Mouse (Mus musculus): Measurements from ENCODE around the gene Chid1. TPM values are rescaled to one million over a fixed set of nuclear protein-coding genes. Genes with fewer than 3 reads are reported as not detected.

Chid1 gene
- polyA plus RNA-seq, 1 experiment: 45.8 TPM

DNA sequence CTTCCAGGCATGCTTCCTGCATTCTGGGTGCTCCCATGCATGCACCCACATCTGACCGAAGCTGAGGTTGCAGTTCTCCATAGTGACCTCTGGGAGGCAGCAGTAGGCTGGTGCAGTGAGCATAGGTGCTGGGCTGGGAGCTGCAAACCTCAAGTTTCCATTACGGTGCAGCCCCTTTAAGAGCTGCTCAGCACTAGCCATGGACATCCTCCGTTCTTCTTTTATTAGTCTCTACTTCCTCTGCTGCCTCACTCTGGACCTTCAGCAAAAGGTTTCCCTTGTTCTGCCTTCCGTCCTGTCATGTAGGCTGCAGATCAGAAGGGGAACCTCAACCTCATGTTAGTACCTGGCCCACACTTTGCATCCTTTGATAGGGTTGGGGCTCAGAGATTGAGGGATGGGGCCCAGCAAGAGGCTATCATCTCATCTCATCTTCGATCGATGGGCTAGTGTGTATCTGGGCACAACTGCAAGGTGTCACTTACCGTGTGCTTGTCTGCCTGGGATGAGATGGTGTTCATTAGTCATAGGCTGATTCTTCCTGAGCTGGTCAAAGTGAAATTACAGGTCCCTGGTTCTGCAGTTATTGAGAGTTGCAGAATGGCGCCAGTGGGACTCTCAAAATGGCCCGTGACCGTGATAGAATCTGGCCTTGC lies 58.7 kb downstream of the Chid1 start:
- Histone ChIP-seq H3K4me3 (ENCODE audit: insufficient read depth, low read length) (no peak overlapping the region), H3K4me1 (ENCODE audit: control insufficient read depth, insufficient read depth, low read length) (peaks cover 6% of the 10 kb centered on the region), H3K27ac (ENCODE audit: insufficient read depth, low read length) (no peak overlapping the region)
- TF ChIP-seq POLR2A (IDR thresholded peaks at IDR 0.05; ENCODE audit: low read depth, low read length): no peak
- peak; percentile 93 for TF ChIP-seq CTCF (IDR thresholded peaks at IDR 0.05; ENCODE audit: borderline replicate concordance, insufficient read depth, low read length)

DNA sequence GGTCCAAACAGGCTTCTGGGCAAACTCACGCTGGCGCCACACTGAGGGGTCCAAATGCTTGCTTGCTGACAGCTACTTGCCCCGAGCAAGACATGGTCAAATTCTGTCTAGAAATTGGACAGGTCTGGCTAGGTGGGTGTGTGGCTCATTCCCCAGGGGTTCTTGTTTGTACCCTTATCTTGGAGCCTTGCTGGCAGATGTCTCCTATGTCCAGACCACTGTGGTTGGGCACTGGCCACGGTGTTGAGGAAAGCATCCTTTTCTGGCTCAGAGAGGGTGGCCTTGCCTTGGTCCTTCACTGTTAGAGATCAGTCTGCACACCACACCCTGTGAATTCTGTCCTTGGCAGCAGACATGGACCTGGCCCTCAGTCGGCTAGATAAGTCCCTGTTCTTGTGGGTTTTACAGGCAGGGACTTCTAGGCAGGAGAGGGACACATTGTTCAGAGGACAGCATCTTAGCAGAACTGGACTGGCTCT lies 61.3 kb downstream of the Chid1 start:
- Histone ChIP-seq H3K4me1 (ENCODE audit: control insufficient read depth, insufficient read depth, low read length) (peaks cover 8% of the 10 kb centered on the region), H3K27ac (ENCODE audit: insufficient read depth, low read length) (peak overlapping the region; percentile 67), H3K4me3 (ENCODE audit: insufficient read depth, low read length) (0 out of 2 replicates have a peak overlapping the region, but pooled peaks have one; percentile 1)
- TF ChIP-seq POLR2A (IDR thresholded peaks at IDR 0.05; ENCODE audit: low read depth, low read length) (no peak), CTCF (IDR thresholded peaks at IDR 0.05; ENCODE audit: borderline replicate concordance, insufficient read depth, low read length) (no peak)

DNA sequence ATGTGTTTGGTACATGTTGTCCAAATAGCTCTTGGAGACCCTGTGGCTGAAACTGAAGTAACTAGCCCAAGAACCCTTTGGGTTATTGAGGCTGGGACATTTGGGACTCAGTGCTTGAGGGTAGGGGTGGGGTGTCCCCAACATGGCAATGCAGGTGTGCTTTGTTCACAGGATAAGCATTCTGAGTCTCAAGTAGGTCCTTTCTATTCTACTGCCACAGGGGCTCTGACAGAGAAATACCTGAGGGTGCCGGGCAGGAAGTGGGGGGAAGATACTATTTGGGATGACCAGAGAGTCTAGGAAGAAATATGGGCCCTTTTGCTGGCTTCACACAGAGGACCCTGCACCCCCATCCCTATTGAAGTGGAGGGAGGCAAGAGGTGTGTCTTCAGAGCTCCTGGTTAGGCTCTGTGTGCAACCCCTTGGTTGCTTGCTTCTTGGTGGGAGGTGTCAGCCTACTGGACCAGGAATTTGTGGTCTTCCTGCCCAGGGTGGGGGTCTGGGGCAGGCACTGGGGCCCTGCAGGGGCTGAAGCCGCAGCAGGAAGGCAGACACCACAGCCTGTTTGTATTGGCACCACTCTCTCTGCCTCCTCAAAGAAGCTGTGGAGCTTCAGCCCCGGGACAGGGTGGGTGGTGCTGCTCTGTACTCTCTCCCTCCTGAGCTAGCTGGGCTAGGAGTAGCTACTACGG lies 61.9 kb downstream of the Chid1 start:
- Histone ChIP-seq H3K27ac (ENCODE audit: insufficient read depth, low read length) (peak overlapping the region; percentile 98), H3K4me1 (ENCODE audit: control insufficient read depth, insufficient read depth, low read length) (peaks cover 9% of the 10 kb centered on the region), H3K4me3 (ENCODE audit: insufficient read depth, low read length) (peak overlapping the region; percentile 89; the same call in 1 of the 2 replicates)
- TF ChIP-seq POLR2A (IDR thresholded peaks at IDR 0.05; ENCODE audit: low read depth, low read length) (no peak), CTCF (IDR thresholded peaks at IDR 0.05; ENCODE audit: borderline replicate concordance, insufficient read depth, low read length) (no peak)

DNA sequence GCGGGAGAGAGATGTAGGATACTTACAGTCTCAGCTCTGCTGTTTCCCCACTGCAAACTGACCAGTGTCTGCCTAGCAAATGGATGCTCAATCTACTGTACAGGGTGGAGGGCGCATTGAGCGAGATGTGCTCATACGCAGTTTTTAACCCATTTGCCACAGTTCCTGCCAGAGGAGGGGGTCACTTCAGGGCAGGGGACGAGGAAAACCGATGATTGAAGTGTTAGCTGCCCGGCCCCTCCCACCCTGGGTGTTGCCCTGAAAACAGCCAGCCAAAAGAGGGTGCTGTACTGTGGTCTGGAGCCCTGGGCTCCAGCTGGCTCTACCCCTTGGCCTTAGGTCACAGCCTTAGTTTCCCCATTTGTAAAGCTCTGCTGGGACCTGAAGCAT lies 62.7 kb downstream of the Chid1 start:
- H3K27ac ChIP-seq (ENCODE audit: insufficient read depth, low read length): peak overlapping the region; percentile 98
- TF ChIP-seq CTCF (IDR thresholded peaks at IDR 0.05; ENCODE audit: borderline replicate concordance, insufficient read depth, low read length) (no peak), POLR2A (IDR thresholded peaks at IDR 0.05; ENCODE audit: low read depth, low read length) (no peak; the same call in 1 of the 2 replicates)
- H3K4me3 ChIP-seq (ENCODE audit: insufficient read depth, low read length): peak overlapping the region; percentile 89
- peaks cover 6% of the 10 kb centered on the region for H3K4me1 ChIP-seq (ENCODE audit: control insufficient read depth, insufficient read depth, low read length)

DNA sequence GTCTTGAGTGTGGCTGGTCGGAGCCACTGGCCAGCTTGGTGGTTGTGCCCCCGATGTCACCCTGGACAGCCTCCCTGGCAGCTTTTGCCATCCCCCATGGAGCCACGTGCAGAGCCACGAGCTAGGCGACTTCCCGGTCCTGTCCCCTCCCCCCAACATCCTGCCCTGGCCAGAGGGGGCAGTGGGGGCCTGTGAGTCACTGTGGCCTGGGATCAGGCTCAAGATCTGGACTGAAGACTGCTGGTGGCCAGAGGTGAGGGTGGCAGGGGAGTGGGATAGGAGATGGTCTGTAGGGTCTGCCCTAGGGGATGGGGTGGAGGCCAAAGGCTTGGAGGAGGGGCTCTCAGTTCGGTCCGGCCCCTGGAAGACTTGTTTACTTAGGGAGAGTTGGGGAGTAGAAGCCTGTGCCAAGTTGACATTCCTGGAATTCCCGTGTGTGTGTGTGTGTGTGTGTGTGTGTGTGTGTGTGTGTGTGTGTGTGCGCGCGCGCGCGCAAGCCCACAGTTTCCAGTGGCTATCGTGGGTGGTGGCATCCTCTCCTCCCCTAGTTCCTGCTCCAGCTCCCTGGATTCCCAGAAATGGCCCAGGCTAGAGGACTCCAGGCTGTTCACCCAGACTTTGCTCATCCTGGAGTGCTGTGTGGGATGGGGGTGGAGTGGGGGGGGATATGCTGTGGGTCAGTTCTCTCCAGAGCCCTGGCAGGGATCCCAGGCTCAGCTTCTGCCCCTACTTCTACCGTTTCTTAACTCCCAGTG lies 63.3 kb downstream of the Chid1 start:
- Histone ChIP-seq H3K4me1 (ENCODE audit: control insufficient read depth, insufficient read depth, low read length) (peaks cover 6% of the 10 kb centered on the region), H3K4me3 (ENCODE audit: insufficient read depth, low read length) (peak overlapping the region; percentile 89), H3K27ac (ENCODE audit: insufficient read depth, low read length) (peak overlapping the region; percentile 98)
- no peak for TF ChIP-seq CTCF (IDR thresholded peaks at IDR 0.05; ENCODE audit: borderline replicate concordance, insufficient read depth, low read length)
- peak; percentile 38 for TF ChIP-seq POLR2A (IDR thresholded peaks at IDR 0.05; ENCODE audit: low read depth, low read length)

DNA sequence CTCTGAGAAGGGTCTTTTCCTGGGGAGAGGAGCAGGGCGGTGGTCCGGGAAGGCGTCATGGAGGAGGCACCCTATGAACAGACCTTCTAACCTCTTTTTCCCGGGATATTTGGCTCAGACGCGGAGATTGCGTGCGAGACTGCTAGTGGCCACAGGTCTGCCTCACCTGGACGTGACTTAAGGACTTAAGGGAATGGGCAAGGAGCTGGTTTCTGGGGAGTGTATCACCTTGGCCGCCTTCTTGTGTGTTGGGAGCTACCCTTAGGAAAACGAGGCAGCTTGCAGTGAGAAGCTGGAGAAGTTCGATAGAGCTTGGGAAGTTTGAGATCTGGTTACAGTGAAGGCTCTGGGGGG lies 63.9 kb downstream of the Chid1 start:
- peaks cover 6% of the 10 kb centered on the region for H3K4me1 ChIP-seq (ENCODE audit: control insufficient read depth, insufficient read depth, low read length)
- H3K27ac ChIP-seq (ENCODE audit: insufficient read depth, low read length): peak overlapping the region; percentile 98
- TF ChIP-seq CTCF (IDR thresholded peaks at IDR 0.05; ENCODE audit: borderline replicate concordance, insufficient read depth, low read length) (no peak), POLR2A (IDR thresholded peaks at IDR 0.05; ENCODE audit: low read depth, low read length) (peak; percentile 20; the same call in 1 of the 2 replicates)
- peak overlapping the region; percentile 89 for H3K4me3 ChIP-seq (ENCODE audit: insufficient read depth, low read length)

DNA sequence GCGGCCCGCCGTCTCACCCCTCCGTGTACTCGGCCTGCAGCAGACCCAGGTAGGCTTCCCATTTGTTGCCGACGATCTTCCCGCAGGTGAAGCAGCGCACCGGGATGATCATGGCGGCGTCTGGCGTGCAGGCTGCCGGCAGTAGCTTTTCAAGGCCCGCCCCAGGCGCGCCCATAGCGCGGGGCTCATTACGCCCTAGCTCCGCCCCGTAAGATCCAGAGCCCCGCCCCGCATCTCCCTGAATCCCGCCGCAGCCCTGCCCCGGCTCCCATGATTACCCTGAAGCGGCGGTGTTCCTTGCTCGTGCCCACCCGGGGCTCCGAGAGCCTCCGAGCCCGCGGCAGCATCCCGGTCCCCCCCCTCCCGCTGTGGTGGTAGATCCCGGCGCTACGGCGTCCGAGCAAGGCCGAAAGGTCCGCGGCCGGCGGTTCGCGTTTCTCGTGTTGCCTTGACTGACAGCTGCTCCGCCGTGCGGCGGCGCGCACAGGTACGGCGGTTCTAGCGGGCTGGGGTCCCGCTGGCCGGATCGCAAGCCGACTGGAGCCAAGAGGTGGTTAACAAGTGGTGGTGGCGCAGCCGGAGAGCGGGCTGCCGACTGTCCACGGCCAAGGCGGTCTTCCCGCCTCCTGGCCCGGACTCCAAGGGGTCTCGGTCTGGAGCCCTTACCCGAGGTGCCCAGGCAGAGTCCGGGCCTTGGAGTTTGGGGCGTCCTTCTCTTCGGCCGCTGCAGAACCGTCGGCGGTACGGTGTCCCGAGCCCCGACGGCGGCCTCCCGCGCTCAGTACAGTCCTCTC lies 64.4 kb downstream of the Chid1 start, which contains the start of the genes Polr2l and Tspan4:
Gene Polr2l, minus strand, starts transcription at position 122 of the 794 bp plus-strand sequence.
Gene Tspan4, plus strand, starts transcription at position 230 of the 794 bp plus-strand sequence.
- TF ChIP-seq POLR2A (IDR thresholded peaks at IDR 0.05; ENCODE audit: low read depth, low read length) (peak; percentile 82), CTCF (IDR thresholded peaks at IDR 0.05; ENCODE audit: borderline replicate concordance, insufficient read depth, low read length) (no peak)
- H3K27ac ChIP-seq (ENCODE audit: insufficient read depth, low read length): peak within 1 kb of the TSS; percentile 98
- H3K4me3 ChIP-seq (ENCODE audit: insufficient read depth, low read length): peak within 1 kb of the TSS; percentile 89
- peaks cover 6% of the 10 kb centered on the region for H3K4me1 ChIP-seq (ENCODE audit: control insufficient read depth, insufficient read depth, low read length)

DNA sequence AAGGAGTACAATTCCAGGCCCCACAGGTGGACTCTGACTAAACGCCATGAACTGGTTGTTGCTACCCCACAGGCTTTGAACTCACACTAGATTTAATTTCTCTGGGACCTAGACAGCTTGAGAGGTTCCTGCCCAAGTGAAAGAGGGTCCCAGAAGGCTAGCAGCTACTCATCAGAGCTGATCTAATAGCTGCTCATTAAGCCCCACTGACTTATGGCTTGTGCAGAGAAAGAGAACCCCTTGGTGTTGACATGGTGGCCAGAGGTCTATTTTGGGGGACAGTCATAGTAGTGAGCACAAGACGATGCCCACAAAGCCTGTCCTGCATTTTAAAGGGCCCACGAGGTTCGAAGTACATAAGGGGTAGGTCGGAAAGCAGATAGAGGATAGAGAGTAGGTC lies 65.5 kb downstream of the Chid1 start:
- peaks cover 6% of the 10 kb centered on the region for H3K4me1 ChIP-seq (ENCODE audit: control insufficient read depth, insufficient read depth, low read length)
- no peak overlapping the region for H3K27ac ChIP-seq (ENCODE audit: insufficient read depth, low read length)
- TF ChIP-seq POLR2A (IDR thresholded peaks at IDR 0.05; ENCODE audit: low read depth, low read length) (no peak), CTCF (IDR thresholded peaks at IDR 0.05; ENCODE audit: borderline replicate concordance, insufficient read depth, low read length) (no peak)
- peak overlapping the region; percentile 89 for H3K4me3 ChIP-seq (ENCODE audit: insufficient read depth, low read length)

DNA sequence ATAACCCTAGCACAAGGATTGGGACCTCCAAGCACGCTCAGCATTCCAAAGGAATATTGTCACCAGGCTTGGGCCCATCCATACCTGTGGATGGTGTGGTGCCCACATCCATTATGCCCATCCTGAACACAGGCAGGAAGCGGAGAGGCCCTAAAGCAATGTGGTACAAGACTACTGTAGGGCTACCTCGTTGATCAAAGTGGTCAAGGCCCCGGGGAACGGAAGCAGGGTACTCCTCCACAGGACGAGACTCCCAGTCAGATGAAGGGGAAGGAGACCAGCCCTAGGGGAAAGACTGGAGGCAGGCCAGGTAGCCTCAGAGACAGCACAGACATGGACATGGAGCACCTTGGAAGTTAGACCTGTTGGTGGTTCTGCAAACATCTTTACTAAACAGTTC lies 66.9 kb downstream of the Chid1 start:
- H3K27ac ChIP-seq (ENCODE audit: insufficient read depth, low read length): no peak overlapping the region
- TF ChIP-seq CTCF (IDR thresholded peaks at IDR 0.05; ENCODE audit: borderline replicate concordance, insufficient read depth, low read length) (no peak), POLR2A (IDR thresholded peaks at IDR 0.05; ENCODE audit: low read depth, low read length) (no peak; the same call in 1 of the 2 replicates)
- peaks cover 3% of the 10 kb centered on the region; the same call in 1 of the 2 replicates for H3K4me1 ChIP-seq (ENCODE audit: control insufficient read depth, insufficient read depth, low read length)
- no peak overlapping the region for H3K4me3 ChIP-seq (ENCODE audit: insufficient read depth, low read length)

All from embryonic fibroblast, embryonic 13.5 days (primary cell).